Mouse (Mus musculus): ENCODE measurements around the gene Dnah17.

The Dnah17 gene

DNA sequence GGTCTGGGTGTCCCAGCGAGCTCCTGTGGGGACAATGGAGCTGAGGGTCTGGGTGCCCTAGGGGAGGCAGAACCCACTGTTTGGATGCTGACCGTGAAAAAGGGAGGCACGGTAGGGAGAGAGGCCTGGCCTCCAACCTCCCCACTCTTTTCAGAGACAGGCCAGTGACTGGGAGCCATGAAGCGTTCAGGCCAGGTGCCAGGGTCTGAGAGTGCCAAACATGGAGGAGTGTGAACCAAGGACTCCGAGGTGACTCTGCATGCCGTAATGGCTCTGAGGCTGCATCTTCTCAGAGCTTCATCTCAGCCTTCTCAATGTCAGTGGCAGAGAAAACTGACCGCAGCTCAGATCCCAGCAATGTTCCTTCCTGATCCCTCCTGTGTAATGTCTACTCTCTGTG is 107.0 kb downstream of the Dnah17 start:
- no peak for DNase-seq (ENCODE audit: low read depth, low spot score)

DNA sequence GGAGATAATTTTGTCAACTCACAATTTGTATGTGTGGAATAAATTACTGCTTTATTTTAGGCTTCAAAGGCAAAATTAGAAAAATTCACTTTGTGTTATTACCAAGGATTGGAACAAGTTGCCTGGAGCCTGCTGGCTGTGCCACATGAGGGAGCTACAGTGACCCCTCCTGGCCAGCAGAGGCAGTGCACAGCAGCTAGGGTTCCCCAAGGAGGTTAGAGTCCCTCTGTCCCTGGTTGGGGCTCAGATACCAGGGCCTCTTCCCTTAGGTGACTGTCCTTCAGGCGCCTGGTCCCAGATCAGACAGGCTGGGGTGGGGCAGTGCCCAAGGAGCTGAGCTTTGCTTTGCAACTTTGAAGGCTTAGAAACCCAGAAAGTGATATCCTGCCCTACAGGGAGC is 108.6 kb downstream of the Dnah17 start:
- DNase-seq (ENCODE audit: low read depth, low spot score), result peak; percentile 64

DNA sequence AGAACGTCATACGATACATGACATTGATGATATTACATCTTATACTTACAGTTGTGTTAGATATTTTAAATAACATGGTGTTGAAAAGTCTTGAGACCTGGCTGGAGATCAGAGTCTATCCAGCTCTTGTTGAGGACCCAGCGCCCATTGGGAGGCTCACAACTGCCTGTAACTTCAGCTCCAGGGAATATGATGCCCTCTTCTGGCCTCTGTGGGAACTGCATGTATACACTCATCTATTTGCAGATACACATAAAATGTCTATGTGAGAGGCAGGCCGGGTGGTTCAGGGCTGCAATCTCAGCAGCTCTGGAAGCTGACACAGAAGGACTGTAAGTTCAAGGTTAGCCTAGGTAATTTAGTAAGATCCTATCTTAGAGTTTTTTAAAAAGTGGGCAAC is 112.1 kb downstream of the Dnah17 start:
- DNase-seq (ENCODE audit: low read depth, low spot score), result peak; percentile 52

DNA sequence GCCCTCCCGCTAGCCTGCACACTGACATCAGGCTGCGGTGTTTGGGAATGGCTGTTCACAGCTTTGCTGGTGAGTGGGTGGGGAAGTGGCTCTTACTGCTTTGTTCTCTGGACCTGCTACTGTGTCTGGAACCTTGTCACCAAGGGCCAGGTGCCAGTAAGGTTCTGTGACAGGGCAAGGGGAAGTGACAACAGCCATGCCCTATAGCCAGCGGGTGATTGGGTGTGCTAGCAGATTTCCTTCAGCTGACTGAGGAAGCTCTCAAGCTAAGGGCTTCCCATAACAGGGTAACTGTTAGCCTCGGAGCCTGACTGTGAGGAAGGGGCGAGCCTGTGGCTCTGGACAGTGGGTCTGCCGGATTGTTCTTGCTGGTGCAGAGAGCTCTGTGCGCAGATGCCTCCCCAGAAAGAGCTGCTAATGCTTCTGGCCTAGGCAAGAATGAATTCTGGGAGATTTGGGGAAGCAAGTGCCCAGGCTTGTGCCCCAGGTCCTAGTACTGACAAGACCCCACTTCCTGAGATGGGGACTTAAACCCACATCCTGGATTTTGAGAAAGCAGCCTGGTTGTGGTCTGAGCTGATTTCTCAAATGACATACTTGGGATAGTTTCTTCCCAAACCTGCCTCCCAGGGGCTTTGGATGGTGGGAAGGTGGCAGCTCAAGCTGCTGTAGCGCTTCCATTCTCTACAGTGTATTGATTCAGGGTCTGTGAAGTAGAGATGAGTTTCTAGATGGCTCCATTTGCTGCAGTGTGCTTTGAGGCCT is 114.9 kb downstream of the Dnah17 start:
- peak; percentile 36 for DNase-seq (ENCODE audit: low read depth, low spot score)

DNA sequence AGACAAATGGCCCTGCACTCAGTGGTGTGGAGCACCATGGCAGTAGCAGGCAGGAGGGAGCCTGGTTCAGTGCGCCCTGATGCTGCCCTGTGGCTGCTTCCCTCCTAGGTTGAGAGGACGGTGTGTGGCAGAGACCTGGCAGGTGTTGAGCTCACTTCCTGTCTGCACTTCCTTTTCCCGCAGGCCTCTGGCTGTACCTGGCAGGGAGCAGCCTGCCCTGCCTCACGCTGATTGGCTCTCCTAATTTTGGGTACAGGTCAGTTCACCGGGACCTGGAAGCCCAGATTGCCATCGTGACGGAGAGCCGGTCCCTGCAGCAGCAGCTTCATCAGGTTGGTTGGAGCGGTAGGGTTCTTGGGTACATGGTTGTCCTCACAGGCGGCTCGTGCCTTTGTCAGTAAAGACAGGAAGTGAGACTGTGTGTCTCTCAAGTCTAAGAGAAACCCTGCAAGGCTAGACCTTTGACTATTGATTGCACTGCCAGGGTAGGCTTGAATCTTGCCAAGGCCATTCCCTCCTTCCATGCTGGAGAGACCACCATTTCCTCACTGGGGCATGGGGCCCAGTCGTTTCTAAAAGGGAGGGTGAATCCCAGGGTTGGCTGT is 115.9 kb downstream of the Dnah17 start:
- DNase-seq (ENCODE audit: low read depth, low spot score), result peak; percentile 85

DNA sequence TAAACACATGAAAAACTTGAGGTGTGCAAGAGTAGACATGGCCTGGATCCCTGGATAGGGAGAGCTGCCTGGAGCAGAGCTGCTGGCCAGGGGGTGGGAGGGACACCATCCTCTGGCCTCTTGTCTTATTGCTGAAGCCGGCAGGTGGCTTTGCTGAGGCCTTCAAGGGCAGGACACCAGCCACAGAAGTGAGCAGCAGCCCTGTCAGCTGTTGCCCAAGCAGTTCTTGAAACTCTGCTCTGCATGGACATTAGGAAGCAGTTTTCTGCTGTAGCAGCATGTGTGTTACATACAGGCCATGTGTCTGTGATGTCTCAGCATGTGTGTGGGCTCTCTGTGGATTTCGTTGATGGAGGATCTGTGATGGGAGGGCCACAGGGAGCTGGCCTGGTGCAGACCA is 117.1 kb downstream of the Dnah17 start:
- no peak for DNase-seq (ENCODE audit: low read depth, low spot score)

DNA sequence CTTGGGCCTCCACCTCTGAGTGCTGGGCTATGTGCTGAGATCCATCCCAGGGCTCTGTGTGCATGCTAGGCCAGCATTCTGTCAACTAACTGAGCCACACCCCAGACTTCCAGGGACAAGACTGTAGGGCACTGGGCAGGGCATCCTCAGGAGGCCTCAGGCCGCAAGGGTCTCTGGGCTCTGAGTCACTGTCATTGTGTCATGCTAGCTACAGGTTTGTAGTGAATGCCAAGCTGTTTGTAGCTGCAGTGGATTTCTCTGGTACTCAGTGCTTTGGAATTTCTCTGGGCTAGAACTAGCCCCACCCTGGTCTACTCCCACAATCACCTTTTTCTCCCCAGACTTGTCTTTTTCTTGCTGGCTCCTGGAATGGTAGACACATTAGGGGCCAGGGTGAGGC is 117.8 kb downstream of the Dnah17 start:
- no peak for DNase-seq (ENCODE audit: low read depth, low spot score)

DNA sequence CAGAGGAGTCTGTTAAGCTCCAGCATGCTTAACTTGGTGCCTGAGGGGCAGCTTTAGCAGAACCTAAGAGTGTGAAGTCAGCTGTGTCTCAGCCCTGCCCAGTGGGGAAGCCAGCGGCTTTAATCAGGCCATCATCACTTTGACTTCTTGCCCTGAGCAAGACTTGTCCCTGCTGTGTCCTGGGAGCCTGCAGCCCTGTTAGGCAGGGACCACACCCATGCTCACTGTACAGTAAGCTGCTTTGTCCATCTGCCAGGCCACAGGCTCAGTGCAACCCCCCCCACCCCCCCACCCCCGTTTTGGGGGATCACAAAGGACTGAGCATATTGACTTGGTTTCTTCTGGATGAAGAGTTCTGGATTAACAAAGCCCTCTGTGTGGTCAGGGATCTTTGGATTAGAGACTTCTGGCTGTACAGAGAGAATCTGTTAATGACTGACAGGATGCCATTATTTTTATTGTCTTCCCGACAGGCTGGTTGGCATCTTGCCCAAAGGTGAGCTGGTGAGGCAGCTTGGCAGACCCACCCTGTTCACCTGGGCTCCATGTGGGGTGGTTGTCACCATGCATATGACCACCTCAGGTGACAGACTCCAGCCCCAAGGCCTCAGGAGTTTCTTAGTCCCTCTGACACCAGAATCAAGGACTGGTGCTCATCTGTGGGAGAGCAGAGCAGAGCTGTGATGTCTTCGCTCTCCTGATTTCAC is 120.4 kb downstream of the Dnah17 start:
- DNase-seq (ENCODE audit: low read depth, low spot score), result no peak

DNA sequence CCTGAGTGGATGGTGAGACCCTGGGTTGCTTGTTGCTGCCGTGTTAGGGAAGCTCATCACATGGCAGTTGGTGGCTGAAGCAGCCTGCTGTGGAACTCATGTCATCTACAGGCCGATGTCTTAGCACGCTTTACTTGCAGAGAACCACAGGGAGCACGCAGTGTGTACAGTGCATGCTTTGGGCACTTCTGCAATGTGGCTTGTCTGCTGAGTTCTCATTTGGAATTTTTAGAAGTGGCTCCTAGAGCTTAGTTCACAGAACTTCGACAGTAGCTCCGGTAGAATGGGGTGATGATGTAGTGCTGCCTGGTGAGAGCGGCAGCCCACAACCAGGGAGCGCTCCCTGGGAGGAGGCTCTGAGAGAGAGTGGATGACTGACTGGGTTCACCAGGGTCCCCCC is 121.6 kb downstream of the Dnah17 start:
- DNase-seq (ENCODE audit: low read depth, low spot score), result no peak

DNA sequence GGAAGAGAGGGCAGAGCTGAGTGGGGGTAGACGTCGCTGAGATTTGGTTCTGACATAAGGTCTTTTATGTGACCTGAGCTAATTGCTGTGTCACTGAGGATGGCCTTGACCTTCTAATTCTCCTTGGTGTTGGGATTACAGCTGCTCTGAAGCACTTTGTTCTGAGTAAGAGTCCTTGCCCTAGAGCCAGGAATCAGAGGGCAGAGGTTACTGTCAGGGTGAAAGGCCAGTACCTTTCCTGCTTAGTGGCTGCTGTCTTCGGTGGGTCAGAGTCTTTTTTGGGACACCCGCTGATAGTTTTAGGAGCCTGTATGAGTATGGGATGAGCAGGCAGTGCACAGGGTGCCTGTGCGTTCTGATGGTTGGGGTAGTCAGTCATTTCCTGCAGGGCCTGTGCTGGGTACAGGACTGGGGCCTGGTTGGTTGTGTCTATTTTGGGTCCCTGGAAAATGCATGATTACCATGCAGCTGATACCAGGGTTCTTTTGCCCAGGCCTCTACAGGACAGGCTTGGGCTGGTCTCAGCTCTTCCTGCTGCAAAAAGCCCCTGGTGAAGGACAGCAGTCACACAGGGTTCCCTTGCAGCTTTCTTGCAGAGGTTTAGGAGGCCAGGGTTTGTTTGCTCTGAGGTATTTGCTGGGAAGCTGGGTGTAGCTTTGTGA is 122.2 kb downstream of the Dnah17 start:
- DNase-seq (ENCODE audit: low read depth, low spot score), result no peak

DNA sequence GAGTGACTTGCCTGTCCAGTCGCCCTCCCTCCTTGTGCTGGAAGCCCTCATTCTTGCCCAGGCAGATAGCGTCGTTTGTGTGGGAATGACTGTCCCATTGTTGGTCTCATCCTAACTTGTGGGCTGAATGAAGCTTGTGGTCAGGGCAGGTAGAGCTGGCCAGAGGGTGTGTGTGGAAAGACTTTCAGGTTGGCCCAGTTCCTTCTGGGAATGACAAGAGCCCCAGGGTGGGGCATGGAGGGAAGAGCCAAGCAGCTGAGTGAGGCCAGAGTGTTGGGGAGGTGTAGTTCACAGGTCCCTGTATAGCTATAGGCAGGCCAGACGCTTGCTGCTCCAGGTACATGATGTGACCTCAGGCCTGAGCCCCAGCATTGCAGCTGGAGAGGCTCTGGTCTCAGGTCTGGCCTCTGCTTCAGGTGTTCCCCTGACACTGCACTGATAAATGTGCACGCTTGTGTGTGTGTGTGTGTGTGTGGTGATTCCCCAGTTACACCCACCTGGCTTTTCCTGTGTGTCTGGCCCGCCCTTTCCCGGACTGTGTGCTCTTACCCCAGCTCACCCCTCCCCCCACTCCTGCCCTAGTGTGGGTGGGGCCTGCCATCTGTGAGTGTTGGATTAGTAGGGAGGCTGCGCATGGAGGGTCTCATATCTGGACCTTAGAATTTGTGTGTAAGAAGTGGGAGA is 122.8 kb downstream of the Dnah17 start:
- DNase-seq (ENCODE audit: low read depth, low spot score), result no peak

DNA sequence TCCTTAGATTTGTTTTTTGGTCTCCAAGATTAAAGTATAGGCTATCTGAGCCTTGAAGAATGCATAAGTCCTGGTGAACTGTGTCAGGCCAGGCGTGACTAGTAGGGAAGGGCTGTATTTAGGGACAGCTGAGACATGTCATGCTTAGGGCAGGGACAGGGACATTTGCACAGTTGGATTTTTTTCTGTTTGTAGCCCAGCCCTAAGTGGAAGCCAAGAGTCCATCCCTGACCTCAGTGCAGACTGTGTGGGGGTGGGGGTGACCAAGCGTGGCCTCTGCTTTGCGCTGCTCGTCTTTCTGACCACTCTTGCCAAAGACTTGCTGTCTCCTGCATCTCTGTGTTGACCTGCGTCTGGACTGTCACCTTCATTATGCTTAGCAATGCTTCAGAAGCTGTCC is 126.2 kb downstream of the Dnah17 start:
- DNase-seq (ENCODE audit: low read depth, low spot score), result no peak

DNA sequence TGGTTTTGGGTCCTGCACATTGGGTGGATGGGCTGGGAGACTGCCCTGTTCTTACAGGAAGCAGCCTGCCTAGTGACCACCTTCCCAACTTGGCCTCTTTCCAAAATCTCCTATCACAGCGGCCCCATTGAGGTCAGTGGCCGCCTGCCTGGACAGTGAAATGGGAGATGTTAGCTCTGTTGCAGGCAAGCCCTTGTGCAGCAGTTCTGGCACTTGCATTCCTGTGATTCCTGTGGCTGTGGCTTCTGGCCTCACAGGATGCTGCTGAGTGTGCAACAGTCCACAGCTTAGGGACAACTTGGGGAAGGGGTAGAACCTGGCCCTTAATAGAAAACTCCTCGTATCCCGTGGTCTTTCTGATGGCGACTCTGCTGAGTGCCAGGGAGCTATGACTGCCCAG is 126.7 kb downstream of the Dnah17 start:
- DNase-seq (ENCODE audit: low read depth, low spot score), result no peak

DNA sequence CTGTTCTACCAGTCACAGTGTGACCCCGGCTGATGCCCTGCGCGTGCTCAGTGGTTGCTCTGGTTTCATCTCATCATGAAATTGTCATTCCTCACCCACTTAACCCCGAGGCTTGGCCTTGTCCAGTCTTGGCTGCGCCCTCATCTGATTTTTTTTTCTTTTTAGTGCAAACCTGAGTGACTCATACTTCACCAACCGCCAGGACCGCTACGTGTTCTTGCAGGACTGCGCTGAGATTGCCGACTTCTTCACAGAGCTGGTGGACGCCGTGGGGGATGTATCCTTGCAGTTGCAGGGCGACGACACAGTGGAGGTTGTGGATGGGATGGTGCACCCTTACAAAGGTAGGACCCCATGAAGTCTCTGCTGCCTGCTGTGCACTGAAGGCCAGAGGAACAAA is 127.3 kb downstream of the Dnah17 start:
- no peak for DNase-seq (ENCODE audit: low read depth, low spot score)

DNA sequence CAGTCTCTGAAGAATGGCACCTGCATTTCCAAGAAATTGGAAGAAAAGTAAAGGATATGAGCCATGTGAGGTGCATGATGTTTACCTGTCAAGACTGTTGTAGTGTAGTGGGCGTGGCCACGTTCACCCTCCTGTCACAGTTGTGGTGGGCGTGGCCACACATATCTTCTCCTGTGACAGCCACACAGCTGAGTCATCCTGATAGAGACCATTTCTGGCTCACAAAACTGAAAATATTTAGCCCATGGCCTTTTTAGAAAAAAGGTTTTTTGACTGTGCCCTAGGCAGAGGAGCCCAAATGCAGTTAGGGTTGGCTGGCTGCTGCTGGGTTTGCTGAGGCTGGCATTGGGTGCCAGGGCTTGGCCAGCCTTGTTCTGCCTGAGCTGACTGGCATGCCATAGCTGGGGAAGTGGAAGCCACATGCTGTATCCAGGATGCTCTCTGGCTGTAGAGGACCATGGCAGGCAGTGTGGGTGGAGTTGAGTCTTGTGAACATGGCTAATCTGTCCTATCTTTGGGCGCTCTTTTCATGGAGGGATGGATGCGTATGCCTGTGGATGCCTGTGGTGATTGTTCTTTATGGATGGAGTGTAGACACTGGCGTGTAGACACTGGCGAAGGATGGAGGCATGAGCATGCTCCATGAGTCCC is 129.7 kb downstream of the Dnah17 start:
- peak; percentile 66 for DNase-seq (ENCODE audit: low read depth, low spot score)

DNA sequence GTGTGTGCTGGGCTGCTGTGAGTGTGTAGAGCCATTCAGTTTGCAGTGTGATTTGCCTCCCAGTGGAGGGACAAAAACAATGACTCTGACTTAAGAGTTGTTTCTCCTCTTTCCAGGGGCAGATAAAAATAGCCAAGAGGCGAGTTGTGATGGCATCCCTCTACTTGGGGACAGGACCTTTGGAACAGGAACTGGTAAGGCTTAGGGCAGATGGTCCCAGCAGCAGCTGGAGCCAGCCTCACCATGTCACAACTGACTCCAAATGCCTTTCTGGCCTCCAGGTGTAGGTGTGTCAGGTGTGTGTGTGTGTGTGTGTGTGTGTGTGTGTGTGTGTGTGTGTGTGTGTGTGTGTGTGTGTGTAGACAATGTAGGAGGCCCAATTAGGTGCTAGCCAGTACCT is 130.4 kb downstream of the Dnah17 start:
- DNase-seq (ENCODE audit: low read depth, low spot score), result no peak

DNA sequence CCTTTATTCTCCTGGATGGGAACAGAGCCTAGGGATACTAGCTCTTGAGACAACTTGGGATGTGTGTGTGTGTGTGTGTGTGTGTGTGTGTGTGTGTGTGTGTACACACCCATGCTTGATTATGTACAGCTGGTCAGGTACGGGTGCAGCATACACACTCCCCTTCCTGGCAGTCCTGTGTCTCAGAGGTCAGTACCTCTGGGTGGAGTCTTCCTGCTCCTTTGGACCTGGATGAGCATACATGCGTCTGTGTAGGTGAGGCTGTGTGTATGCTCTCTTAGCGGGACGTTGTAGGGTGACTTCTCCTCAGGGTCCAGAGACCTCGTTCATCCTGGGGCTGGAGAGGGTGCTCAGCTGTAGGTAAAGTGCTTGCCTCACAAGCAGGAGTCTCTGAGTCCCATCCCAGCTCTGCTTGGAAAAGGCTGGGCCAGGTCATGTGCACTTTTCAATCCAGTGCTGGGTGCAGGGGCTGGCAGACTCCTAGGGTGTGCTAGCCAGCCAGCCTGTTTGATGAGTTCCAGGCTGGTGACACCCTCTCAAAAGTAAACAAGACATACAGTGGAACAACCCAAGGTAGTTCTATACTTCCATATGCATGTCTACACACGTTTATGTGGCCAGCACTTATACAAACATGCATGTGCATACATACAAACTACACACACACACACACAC is 131.0 kb downstream of the Dnah17 start:
- no peak for DNase-seq (ENCODE audit: low read depth, low spot score)

DNA sequence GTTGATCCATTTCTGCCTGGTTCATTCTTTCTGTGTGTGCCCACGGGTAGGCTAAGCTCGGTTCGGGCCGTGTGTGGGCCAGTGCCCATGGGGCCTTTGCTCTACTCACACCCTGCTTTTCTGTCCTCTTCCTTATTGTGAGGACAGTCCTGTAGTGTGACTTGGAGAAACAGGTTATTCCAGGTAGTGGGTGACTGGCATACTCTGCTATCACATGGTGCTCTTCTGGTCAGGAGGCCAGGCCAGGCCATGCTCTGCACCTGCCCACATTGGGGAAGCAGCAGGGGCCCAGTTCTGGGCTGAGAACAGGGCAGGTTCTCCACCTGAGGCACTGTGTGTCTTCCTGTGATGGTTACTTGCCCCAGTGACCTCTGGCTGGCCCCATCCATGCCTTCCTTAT is 132.1 kb downstream of the Dnah17 start:
- no peak for DNase-seq (ENCODE audit: low read depth, low spot score)

DNA sequence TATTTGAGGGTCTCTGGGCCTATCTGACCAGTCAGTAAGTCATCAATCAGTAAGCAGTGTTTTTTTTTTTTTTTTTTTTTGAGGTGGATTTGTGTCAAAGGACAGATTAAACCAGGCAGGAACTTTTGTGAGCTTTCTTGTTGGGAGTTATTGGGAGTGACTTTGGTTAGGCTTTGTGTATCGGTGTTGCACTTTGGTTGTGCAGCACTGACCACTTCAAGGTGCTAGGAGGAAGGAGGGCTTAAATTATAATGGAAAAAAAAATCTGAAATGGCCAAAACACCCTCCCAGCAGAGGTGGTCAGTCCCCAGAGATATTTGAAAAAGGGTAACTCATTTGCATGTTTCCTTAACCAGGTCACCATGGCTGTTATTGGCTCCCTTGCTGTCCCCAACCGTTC is 133.3 kb downstream of the Dnah17 start:
- no peak for DNase-seq (ENCODE audit: low read depth, low spot score)

DNA sequence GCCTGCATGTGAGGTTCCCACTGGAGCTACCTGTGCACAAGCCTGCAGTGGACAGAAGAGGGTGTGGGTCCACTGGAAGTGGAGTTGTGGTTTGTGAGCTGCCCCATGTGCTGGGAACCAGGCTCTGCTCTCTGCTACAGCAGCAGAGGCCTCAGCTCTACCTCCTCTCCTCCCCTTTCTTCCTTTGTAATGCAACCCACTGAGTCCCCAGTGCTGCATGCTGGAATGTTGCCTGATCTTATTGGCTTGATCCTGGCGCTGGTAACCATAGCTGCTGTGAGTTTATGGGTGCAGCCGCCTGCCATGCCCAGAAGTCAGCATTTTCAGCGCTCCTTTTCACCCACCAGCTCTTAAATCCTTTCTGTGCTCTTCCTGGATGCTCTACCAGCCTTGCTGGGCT is 134.4 kb downstream of the Dnah17 start:
- DNase-seq (ENCODE audit: low read depth, low spot score), result no peak

DNA sequence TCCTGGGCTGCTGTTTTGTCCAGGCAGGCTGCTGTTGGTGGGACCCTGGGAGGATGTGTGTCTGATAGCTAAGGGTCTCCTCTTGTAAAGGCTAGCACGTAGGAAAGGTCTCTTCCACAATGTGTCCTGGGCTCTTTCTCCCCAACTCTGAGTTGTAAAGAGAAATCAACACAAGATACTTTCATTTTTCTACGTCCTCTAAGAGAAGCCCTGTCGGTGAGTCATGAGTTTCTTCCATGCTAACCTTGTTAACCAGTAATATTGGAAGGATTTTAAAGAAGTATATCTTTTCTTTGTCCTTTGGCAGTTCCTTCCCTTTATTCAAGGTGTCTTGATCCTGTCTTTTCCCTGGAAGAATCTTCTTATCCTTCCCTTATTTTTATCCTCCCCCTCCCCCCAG is 134.8 kb downstream of the Dnah17 start:
- no peak for DNase-seq (ENCODE audit: low read depth, low spot score)
